Mouse (Mus musculus) forebrain, postnatal 0 days (tissue): ENCODE results near the gene Tmc5. TPM values are rescaled to one million over a fixed set of nuclear protein-coding genes. Genes with fewer than 3 reads are reported as not detected.

Source experiments
- ATAC-seq: fragments of 200-750 bp; cut with Nextera tagmentation; 2 replicates; pipeline ENCODE4 v1.8.0; 2017; ENCODE audit warnings: mild to moderate bottlenecking, moderate library complexity
- DNase-seq: peaks from one replicate; pipeline ENCODE4 v3.0.0-alpha.2; 2015
- H3K27ac ChIP-seq: fragments of 300-500 bp; sonication (generic); 2 replicates; pipeline ENCODE4 v1.5.1; 2014; ENCODE audit warnings: low read depth, mild to moderate bottlenecking, antibody characterized with exemption, low read length, moderate library complexity, mixed read lengths
- H3K27me3 ChIP-seq: fragments of 300-500 bp; sonication (generic); 2 replicates; pipeline ENCODE4 v1.6.1; 2014; ENCODE audit warnings: mild to moderate bottlenecking, low read length, mixed read lengths; ENCODE audit not compliant: insufficient read depth
- H3K36me3 ChIP-seq: fragments of 300-500 bp; sonication (generic); 2 replicates; pipeline ENCODE4 v1.6.1; 2014; ENCODE audit warnings: mild to moderate bottlenecking, moderate library complexity; ENCODE audit not compliant: insufficient read depth
- H3K4me1 ChIP-seq: fragments of 300-500 bp; sonication (generic); 2 replicates; pipeline ENCODE4 v1.6.1; 2014; ENCODE audit warnings: antibody characterized with exemption; ENCODE audit not compliant: insufficient read depth
- H3K4me2 ChIP-seq: fragments of 300-500 bp; sonication (generic); 2 replicates; pipeline ENCODE4 v1.6.1; 2014; ENCODE audit warnings: low read depth, mild to moderate bottlenecking, moderate library complexity
- H3K4me3 ChIP-seq: fragments of 300-500 bp; sonication (generic); 2 replicates; pipeline ENCODE4 v1.5.1; 2014; ENCODE audit warnings: low read depth, low read length, mixed read lengths
- H3K9ac ChIP-seq: fragments of 300-500 bp; sonication (generic); 2 replicates; pipeline ENCODE4 v1.6.1; 2014; ENCODE audit warnings: mild to moderate bottlenecking
- H3K9me3 ChIP-seq: fragments of 300-500 bp; sonication (generic); 2 replicates; pipeline ENCODE4 v1.6.1; 2016; ENCODE audit warnings: low read length
- CTCF ChIP-seq: sonication (generic); IDR thresholded peaks from 2 replicates; pipeline ENCODE4 v1.5.1; 2016; ENCODE audit warnings: antibody characterized with exemption, control low read depth, low read depth
- WGBS: fragments of 180-500 bp; shearing (Covaris S2); extraction: QIAGEN DNeasy Blood & Tissue Kit; methylation state at CpG from one replicate; pipeline ENCODE4 v1.1.7; 2014; 5-methylcytosine and 5-hydroxymethylcytosine counted together
- polyA plus RNA-seq: library from polyadenylated mRNA; unstranded; fragments of >200 nt; fragmentation: Nextera tagmentation; extraction: Ambion mirVana; gene quantifications from 2 replicates; pipeline ENCODE4 v1.2.1, GENCODE M21; 2015
- total RNA-seq: library from RNA; depleted of rRNA; stranded (reverse); fragments of >200 nt; gene quantifications from 2 replicates; pipeline ENCODE4 v1.2.3, GENCODE M21; 2014

Gene Tmc5
- total and polyA plus RNA-seq, 2 experiments from 2014 or later = 0.19 to 0.38 TPM

DNA sequence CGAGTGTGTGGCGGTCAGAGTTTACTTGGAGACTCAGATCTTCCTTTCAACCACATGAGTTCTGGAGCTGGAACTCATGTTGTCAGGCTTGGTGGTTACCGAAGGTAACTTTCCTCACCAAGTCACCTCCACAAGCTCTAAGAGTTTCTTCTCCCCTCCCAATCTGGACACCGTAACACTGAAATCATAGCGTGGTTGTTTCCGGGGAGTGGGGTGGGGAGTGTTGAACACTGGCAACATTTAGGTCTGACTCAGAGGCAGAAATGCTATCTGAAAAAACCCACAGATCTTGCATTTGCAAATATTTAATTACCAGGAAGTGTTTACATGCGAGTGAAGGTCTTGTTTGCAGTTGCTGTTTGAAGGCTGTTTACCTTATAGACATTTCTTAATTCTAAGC, 12.7 kb downstream of the Tmc5 start:
- H3K4me3 ChIP-seq = no peak overlapping the region
- DNase-seq = no peak
- H3K27me3 ChIP-seq = no peaks in the 10 kb centered on the region
- TF ChIP-seq CTCF = no peak
- H3K9ac ChIP-seq = no peak overlapping the region
- 95% methylated on average over 7 of the region's 7 CpGs for WGBS
- H3K27ac ChIP-seq = no peak overlapping the region
- no peak overlapping the region for H3K4me2 ChIP-seq
- H3K9me3 ChIP-seq = 0 out of 2 replicates have a peak, but pooled peaks cover 9% of the 10 kb centered on the region
- H3K36me3 ChIP-seq = no peaks in the 10 kb centered on the region
- ATAC-seq = no peak
- no peaks in the 10 kb centered on the region for H3K4me1 ChIP-seq

GRCm38 (mm10) chr7:118610721-118611120, 13.6 kb downstream of the Tmc5 start:
- Histone ChIP-seq H3K4me2 (no peak overlapping the region), H3K36me3 (no peaks in the 10 kb centered on the region), H3K27me3 (no peaks in the 10 kb centered on the region), H3K27ac (no peak overlapping the region), H3K4me1 (no peaks in the 10 kb centered on the region), H3K9ac (no peak overlapping the region), H3K9me3 (0 out of 2 replicates have a peak, but pooled peaks cover 9% of the 10 kb centered on the region), H3K4me3 (no peak overlapping the region)
- no peak for ATAC-seq
- no peak for TF ChIP-seq CTCF
- no peak for DNase-seq
- 88% methylated on average over 13 of the region's 13 CpGs for WGBS

DNA sequence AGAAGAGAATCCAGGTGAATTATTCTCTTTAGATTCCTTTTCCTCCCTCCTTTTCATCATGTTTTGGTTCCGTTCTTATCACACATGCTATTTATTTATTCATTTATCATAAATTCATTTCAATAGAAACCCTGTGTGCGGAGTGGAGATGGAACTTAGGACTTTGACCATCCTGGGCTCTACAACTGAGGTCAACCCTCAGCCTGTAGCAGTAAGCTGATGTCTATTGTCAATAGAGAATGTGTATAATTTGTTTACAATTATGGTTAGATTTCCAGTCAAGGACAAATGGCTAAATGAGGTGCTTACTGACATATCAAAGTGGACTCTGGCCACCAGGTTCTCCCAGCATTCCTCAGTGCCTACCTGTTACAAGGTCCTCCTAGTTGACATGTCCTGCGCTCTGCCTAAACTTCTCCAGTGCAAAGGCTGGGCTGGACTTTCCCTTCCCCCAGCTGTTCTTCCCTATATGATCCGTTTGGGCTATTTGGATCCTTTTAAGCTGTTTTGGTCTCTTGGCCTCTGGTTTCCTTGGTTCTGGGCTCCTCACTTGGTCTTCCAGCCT, 14.2 kb downstream of the Tmc5 start:
- no peaks in the 10 kb centered on the region for H3K27me3 ChIP-seq
- ATAC-seq (no peak), DNase-seq (no peak)
- TF ChIP-seq CTCF = no peak
- no peak overlapping the region for H3K9ac ChIP-seq
- no peak overlapping the region for H3K4me2 ChIP-seq
- WGBS = 83% methylated on average over 4 of the region's 4 CpGs
- no peak overlapping the region for H3K4me3 ChIP-seq
- H3K4me1 ChIP-seq = no peaks in the 10 kb centered on the region
- H3K27ac ChIP-seq = no peak overlapping the region
- H3K36me3 ChIP-seq = no peaks in the 10 kb centered on the region
- H3K9me3 ChIP-seq = 0 out of 2 replicates have a peak, but pooled peaks cover 4% of the 10 kb centered on the region

GRCm38 (mm10) chr7:118611933-118612332, 14.8 kb downstream of the Tmc5 start:
- Histone ChIP-seq H3K36me3 (no peaks in the 10 kb centered on the region), H3K4me1 (no peaks in the 10 kb centered on the region), H3K4me2 (no peak overlapping the region), H3K27me3 (no peaks in the 10 kb centered on the region), H3K4me3 (no peak overlapping the region), H3K9ac (no peak overlapping the region), H3K9me3 (no peaks in the 10 kb centered on the region), H3K27ac (no peak overlapping the region)
- DNase-seq (no peak), ATAC-seq (no peak)
- WGBS = 26% methylated on average over 8 of the region's 8 CpGs
- TF ChIP-seq CTCF = no peak

GRCm38 (mm10) chr7:118614076-118614475, 17.0 kb downstream of the Tmc5 start:
- Histone ChIP-seq H3K4me1 (no peaks in the 10 kb centered on the region), H3K4me3 (no peak overlapping the region), H3K9ac (no peak overlapping the region), H3K9me3 (no peaks in the 10 kb centered on the region), H3K27ac (no peak overlapping the region), H3K36me3 (no peaks in the 10 kb centered on the region), H3K27me3 (no peaks in the 10 kb centered on the region), H3K4me2 (no peak overlapping the region)
- ATAC-seq (no peak), DNase-seq (no peak)
- no peak for TF ChIP-seq CTCF
- 27% methylated on average over 13 of the region's 13 CpGs for WGBS

DNA sequence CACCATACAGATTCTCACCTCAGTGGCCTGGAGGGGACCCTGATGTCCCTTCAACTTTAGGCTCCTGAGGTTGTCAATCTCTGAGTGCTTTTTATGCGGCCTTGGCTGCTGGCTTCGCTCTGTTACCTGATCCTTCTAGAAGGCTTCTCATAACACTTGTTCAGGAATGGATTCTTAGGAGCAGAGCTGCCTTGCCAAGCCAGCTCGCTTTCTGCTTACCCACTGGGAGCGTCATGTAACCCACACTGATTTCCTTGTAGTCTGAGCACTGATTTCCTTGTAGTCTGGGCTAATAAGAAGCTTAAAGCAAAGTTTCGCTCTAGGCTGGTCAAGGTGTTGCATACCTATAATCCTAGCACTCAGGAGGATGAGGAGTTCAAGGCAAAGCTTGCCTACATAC, 21.0 kb downstream of the Tmc5 start:
- H3K4me1 ChIP-seq = no peaks in the 10 kb centered on the region
- H3K27me3 ChIP-seq = no peaks in the 10 kb centered on the region
- TF ChIP-seq CTCF = no peak
- no peak overlapping the region for H3K27ac ChIP-seq
- DNase-seq (no peak), ATAC-seq (no peak)
- H3K9ac ChIP-seq = no peak overlapping the region
- H3K9me3 ChIP-seq = no peaks in the 10 kb centered on the region
- 90% methylated on average over 5 of the region's 5 CpGs for WGBS
- no peaks in the 10 kb centered on the region for H3K36me3 ChIP-seq
- H3K4me3 ChIP-seq = no peak overlapping the region
- H3K4me2 ChIP-seq = no peak overlapping the region

GRCm38 (mm10) chr7:118620243-118620906, 23.3 kb downstream of the Tmc5 start:
- H3K9me3 ChIP-seq = no peaks in the 10 kb centered on the region
- H3K4me1 ChIP-seq = no peaks in the 10 kb centered on the region
- H3K4me2 ChIP-seq = no peak overlapping the region
- H3K4me3 ChIP-seq = no peak overlapping the region
- TF ChIP-seq CTCF = no peak
- H3K36me3 ChIP-seq = no peaks in the 10 kb centered on the region
- DNase-seq (no peak), ATAC-seq (no peak)
- H3K27ac ChIP-seq = no peak overlapping the region
- no peaks in the 10 kb centered on the region for H3K27me3 ChIP-seq
- H3K9ac ChIP-seq = no peak overlapping the region
- 92% methylated on average over 7 of the region's 7 CpGs for WGBS
